Mouse (Mus musculus): ENCODE results near the gene Haus7.
"Not testable (repeated sequence)": the region's sequence is repeated elsewhere in the genome, so short reads cannot be mapped to it uniquely, and the experiment has no call there.

The Haus7 gene

GRCm38 (mm10) chrX:73465483-73466186 is 6.8 kb upstream of the Haus7 start:
- DNase-seq: no peak

GRCm38 (mm10) chrX:73460792-73461191 is 1.9 kb upstream of the Haus7 start:
- no peak for DNase-seq

- no peak for DNase-seq
These were observed 6.9 kb downstream of the Haus7 start for GRCm38 (mm10) chrX:73451949-73452348.

GRCm38 (mm10) chrX:73441428-73441827 is 17.4 kb downstream of the Haus7 start:
- no peak for DNase-seq

- no peak for DNase-seq
These were observed 23.6 kb downstream of the Haus7 start, which contains the start of gene Trex2 for GRCm38 (mm10) chrX:73435252-73435651. Gene Trex2, minus strand, starts transcription at chrX:73435344.

GRCm38 (mm10) chrX:73432850-73433249 is 26.0 kb downstream of the Haus7 start:
- DNase-seq: no peak

GRCm38 (mm10) chrX:73430036-73430435 is 28.8 kb downstream of the Haus7 start:
- no peak for DNase-seq

- DNase-seq: no peak
These were observed 46.1 kb downstream of the Haus7 start for GRCm38 (mm10) chrX:73412767-73413166.

- DNase-seq: peak; percentile 26
These were observed 47.8 kb downstream of the Haus7 start, which contains the start of gene Zfp92 for GRCm38 (mm10) chrX:73410880-73411517. Gene Zfp92, plus strand, starts transcription at chrX:73411096.

- DNase-seq: no peak
These were observed 57.2 kb downstream of the Haus7 start for GRCm38 (mm10) chrX:73401616-73402015.

- DNase-seq: no peak
These were observed 57.9 kb downstream of the Haus7 start for GRCm38 (mm10) chrX:73400951-73401350.

- DNase-seq: not testable (repeated sequence)
These were observed 60.2 kb downstream of the Haus7 start, which contains the start of gene Gm18336 for GRCm38 (mm10) chrX:73398636-73399035. Gene Gm18336, minus strand, starts transcription at chrX:73398736.

- no peak for DNase-seq
These were observed 62.4 kb downstream of the Haus7 start for GRCm38 (mm10) chrX:73396446-73396845.

GRCm38 (mm10) chrX:73391481-73391880 is 67.4 kb downstream of the Haus7 start:
- DNase-seq: no peak
